Mouse (Mus musculus) neutrophil, adult 83 days (primary cell): ENCODE measurements around the gene Fam241b. TPM values are rescaled to one million over a fixed set of nuclear protein-coding genes. Genes with fewer than 3 reads are reported as not detected.

Source experiments
- total RNA-seq, 2 experiments: library from RNA; stranded (reverse); gene quantifications; one replicate each; pipeline ENCODE4 v1.2.4; 2023

Fam241b gene
- total RNA-seq, result 1 to 10 TPM; 4.4 to 6.3 TPM

GRCm38 (mm10) chr10:62143820-62144219, at the start of gene Fam241b:
Fam241b (minus strand) TSS chr10:62143920.

DNA sequence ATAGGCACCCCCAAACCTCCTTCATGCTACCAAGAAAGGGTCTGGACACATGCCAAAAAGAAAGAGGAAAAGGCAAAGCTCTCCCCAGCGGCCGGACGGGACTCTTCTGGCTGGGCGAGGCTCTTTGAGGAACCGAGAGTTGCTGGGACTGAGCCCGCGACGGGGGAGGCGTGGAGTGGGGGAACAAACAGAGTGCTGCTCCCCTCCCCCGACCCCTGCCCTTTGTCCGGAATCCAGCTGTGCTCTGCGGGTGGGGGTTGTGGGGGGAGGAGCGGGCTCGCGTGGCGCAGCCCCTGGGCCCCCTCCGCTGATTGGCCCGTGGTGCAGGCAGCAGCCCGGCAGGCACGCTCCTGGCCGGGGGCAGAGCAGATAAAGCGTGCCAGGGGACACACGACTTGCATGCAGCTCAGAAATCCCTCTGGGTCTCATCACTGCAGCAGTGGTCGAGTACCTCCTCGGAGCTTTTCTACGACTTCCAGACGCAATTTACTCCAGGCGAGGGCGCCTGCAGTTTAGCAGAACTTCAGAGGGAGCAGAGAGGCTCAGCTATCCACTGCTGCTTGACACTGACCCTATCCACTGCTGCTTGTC, 10.9 kb downstream of the Fam241b start, which contains the start of gene Neurog3:
Gene Neurog3, plus strand, starts transcription at position 400 of the 591 bp plus-strand sequence.

Other genes with a start within 250 kb of the Fam241b start
- gene Col13a1, start 164.8 kb downstream of the Fam241b start, total RNA-seq, result under 1 TPM; 0.37 to 0.49 TPM
- gene Neurog3, start 10.8 kb downstream of the Fam241b start, total RNA-seq, result not detected
- gene Tspan15, start 87.3 kb upstream of the Fam241b start, total RNA-seq, result 10 to 100 TPM in 1 of 2 experiments, 1 to 10 TPM in 1; 8.2 to 10.1 TPM
- not detected for gene Tacr2, start 108.5 kb upstream of the Fam241b start, total RNA-seq
- gene Hk1, start 236.0 kb upstream of the Fam241b start, total RNA-seq, result 100 to 1,000 TPM in 1 of 2 experiments, 10 to 100 TPM in 1; 95.6 to 106 TPM